Mouse (Mus musculus) olfactory bulb, adult 2 months (tissue): Measurements from ENCODE around the gene Ak6.

Experiments
- CTCF ChIP-seq: fragments of 200-500 bp; IDR thresholded peaks from 2 replicates; pipeline ENCODE4 v1.5.1; 2012; ENCODE audit warnings: low read depth, mild to moderate bottlenecking, low read length, moderate library complexity; ENCODE audit not compliant: insufficient read depth
- POLR2A ChIP-seq: fragments of 200-500 bp; IDR thresholded peaks from 2 replicates; pipeline ENCODE4 v1.6.1; 2012; ENCODE audit warnings: mild to moderate bottlenecking, low read depth, low read length, moderate library complexity; ENCODE audit not compliant: insufficient read depth

- TF ChIP-seq CTCF (no peak), POLR2A (no peak)
Observed at GRCm38 (mm10) chr13:100617583-100617982, 33.2 kb upstream of the Ak6 start.
